Mouse (Mus musculus) spleen, postnatal 0 days (tissue): Measurements from ENCODE around the gene Scarb2. TPM values are rescaled to one million over a fixed set of nuclear protein-coding genes. Genes with fewer than 3 reads are reported as not detected.

Source experiments
- polyA plus RNA-seq: library from polyadenylated mRNA; unstranded; fragments of >200 nt; fragmentation: Nextera tagmentation; extraction: Ambion mirVana; gene quantifications from 2 replicates; pipeline ENCODE4 v1.2.1, GENCODE M21; 2015

Gene Scarb2
- 11.5 and 13.2 TPM in 2 replicates for polyA plus RNA-seq

DNA sequence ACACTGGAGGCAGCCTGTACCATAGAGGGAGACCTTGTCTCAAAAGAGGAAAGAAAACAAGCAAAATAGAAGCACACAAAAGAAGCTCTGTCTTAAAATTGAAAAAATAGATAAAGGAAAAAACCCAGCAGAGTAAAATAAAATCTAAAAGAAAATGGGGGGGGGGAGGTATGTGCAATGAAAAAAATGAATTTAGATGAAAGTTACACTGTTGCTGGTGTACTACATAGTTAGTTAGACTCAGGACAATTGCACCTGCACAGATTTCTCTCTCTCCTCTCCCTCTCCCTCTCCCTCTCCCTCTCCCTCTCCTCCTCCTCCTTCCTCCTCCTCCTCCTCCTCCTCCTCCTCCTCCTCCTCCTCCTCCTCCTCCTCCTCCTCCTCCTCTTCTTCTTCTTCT, at the start of gene Scarb2:
TSS of gene Scarb2 (minus strand) at position 101 of the 400 bp plus-strand sequence.

GRCm38 (mm10) chr5:92554891-92555511, 48.4 kb upstream of the Scarb2 start, which contains the start of gene Fam47e:
Gene Fam47e, plus strand, starts transcription at chr5:92555069.

GRCm38 (mm10) chr5:92435025-92435584, 71.5 kb downstream of the Scarb2 start, which contains the start of gene Nup54:
Gene Nup54, minus strand, starts transcription at chr5:92435219.

Other genes starting within 250 kb of the Scarb2 start
- 8.5 and 10.8 TPM in 2 replicates for gene Naaa, start 228.7 kb downstream of the Scarb2 start, polyA plus RNA-seq
- gene Sdad1, start 196.4 kb downstream of the Scarb2 start, polyA plus RNA-seq, result 26.6 and 26.8 TPM in 2 replicates
- gene Cxcl9, start 178.8 kb downstream of the Scarb2 start, polyA plus RNA-seq, result 0.06 and 0.95 TPM in 2 replicates
- 3.3 and 5.7 TPM in 2 replicates for gene Art3, start 175.0 kb downstream of the Scarb2 start, polyA plus RNA-seq
- 1.2 and 3.5 TPM in 2 replicates for gene Cxcl10, start 157.9 kb downstream of the Scarb2 start, polyA plus RNA-seq
- 31.9 and 35.4 TPM in 2 replicates for gene Nup54, start 71.6 kb downstream of the Scarb2 start, polyA plus RNA-seq
- gene Fam47e, start 48.2 kb upstream of the Scarb2 start, polyA plus RNA-seq, result 0.10 TPM in 1 of 2 replicates, not detected in the other
- gene Stbd1, start 96.2 kb upstream of the Scarb2 start, polyA plus RNA-seq, result 25.9 and 33.9 TPM in 2 replicates
- gene Ccdc158, start 168.4 kb upstream of the Scarb2 start, polyA plus RNA-seq, result 0.49 and 0.51 TPM in 2 replicates
- 2.6 and 2.7 TPM in 2 replicates for gene Shroom3, start 176.6 kb upstream of the Scarb2 start, polyA plus RNA-seq